Mouse (Mus musculus): ENCODE data around the gene Tmco4. TPM values are rescaled to one million over a fixed set of nuclear protein-coding genes. Genes with fewer than 3 reads are reported as not detected.
A peak's percentile ranks its signal among the peaks of the same experiment; 100 is the strongest.

Gene Tmco4
- polyA plus RNA-seq, 1 experiment = 3.4 TPM

GRCm38 (mm10) chr4:139004067-139004466 lies 31.4 kb downstream of the Tmco4 start:
- no peak for TF ChIP-seq CTCF (IDR thresholded peaks at IDR 0.05; ENCODE audit: control insufficient read depth, insufficient read depth, insufficient replicate concordance, low read depth, low read length)
- TF ChIP-seq POLR2A (IDR thresholded peaks at IDR 0.05; ENCODE audit: control insufficient read depth, low read depth, low read length) = no peak
- Histone ChIP-seq H3K36me3 (ENCODE audit: control insufficient read depth, insufficient read depth, low read length) (no peaks in the 10 kb centered on the region), H3K27ac (ENCODE audit: control insufficient read depth, insufficient read depth, low read depth, low read length) (no peak overlapping the region), H3K4me3 (ENCODE audit: control insufficient read depth, low read depth, low read length) (no peak overlapping the region), H3K4me1 (ENCODE audit: control insufficient read depth, insufficient read depth, low read length) (no peaks in the 10 kb centered on the region), H3K27me3 (ENCODE audit: control insufficient read depth, insufficient read depth, low read length) (no peaks in the 10 kb centered on the region)

DNA sequence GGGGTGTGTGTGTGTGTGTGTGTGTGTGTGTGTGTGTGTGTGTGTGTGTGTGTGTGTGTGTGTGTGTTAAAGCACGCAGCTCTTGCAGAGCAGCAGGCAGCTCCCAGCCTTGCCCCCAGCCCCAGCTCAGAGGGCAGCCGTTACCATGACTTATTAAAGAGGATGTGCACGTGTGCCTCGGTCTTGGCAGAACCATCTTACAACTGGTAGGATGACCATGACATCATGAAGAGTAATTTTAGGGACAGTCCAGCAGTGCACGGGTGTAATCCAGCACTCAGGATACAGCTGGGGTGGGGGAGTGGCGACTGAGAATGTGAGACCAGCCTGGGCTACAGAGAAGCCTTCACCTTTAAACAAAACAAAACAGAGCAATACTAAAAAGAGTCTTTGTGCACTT lies 32.5 kb downstream of the Tmco4 start:
- TF ChIP-seq CTCF (IDR thresholded peaks at IDR 0.05; ENCODE audit: control insufficient read depth, insufficient read depth, insufficient replicate concordance, low read depth, low read length) (no peak), POLR2A (IDR thresholded peaks at IDR 0.05; ENCODE audit: control insufficient read depth, low read depth, low read length) (no peak)
- Histone ChIP-seq H3K27me3 (ENCODE audit: control insufficient read depth, insufficient read depth, low read length) (no peaks in the 10 kb centered on the region), H3K27ac (ENCODE audit: control insufficient read depth, insufficient read depth, low read depth, low read length) (no peak overlapping the region), H3K36me3 (ENCODE audit: control insufficient read depth, insufficient read depth, low read length) (no peaks in the 10 kb centered on the region), H3K4me3 (ENCODE audit: control insufficient read depth, low read depth, low read length) (no peak overlapping the region), H3K4me1 (ENCODE audit: control insufficient read depth, insufficient read depth, low read length) (no peaks in the 10 kb centered on the region)

DNA sequence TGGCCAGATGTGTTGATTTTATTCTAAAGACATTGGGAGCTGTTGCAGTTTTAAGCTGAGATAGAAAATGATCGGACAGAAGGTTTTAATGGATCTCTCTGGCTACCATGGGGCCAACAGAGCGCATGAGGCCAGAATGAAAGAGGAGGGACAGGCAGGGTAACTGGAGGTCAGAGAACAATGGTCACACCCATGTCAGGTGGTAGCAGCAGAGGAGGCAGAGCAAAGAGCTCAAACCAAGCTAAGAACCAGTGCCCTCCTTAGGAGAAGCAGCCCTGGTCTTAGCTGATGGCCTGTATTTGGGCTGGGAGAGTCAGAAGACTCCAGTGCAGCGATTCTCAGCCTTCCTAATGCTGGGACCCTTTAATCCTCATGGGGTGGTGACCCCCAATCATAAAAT lies 34.7 kb downstream of the Tmco4 start:
- no peak overlapping the region for H3K4me3 ChIP-seq (ENCODE audit: control insufficient read depth, low read depth, low read length)
- H3K36me3 ChIP-seq (ENCODE audit: control insufficient read depth, insufficient read depth, low read length) = no peaks in the 10 kb centered on the region
- H3K4me1 ChIP-seq (ENCODE audit: control insufficient read depth, insufficient read depth, low read length) = no peaks in the 10 kb centered on the region
- H3K27me3 ChIP-seq (ENCODE audit: control insufficient read depth, insufficient read depth, low read length) = no peaks in the 10 kb centered on the region
- H3K27ac ChIP-seq (ENCODE audit: control insufficient read depth, insufficient read depth, low read depth, low read length) = no peak overlapping the region
- TF ChIP-seq POLR2A (IDR thresholded peaks at IDR 0.05; ENCODE audit: control insufficient read depth, low read depth, low read length) (no peak), CTCF (IDR thresholded peaks at IDR 0.05; ENCODE audit: control insufficient read depth, insufficient read depth, insufficient replicate concordance, low read depth, low read length) (no peak)

DNA sequence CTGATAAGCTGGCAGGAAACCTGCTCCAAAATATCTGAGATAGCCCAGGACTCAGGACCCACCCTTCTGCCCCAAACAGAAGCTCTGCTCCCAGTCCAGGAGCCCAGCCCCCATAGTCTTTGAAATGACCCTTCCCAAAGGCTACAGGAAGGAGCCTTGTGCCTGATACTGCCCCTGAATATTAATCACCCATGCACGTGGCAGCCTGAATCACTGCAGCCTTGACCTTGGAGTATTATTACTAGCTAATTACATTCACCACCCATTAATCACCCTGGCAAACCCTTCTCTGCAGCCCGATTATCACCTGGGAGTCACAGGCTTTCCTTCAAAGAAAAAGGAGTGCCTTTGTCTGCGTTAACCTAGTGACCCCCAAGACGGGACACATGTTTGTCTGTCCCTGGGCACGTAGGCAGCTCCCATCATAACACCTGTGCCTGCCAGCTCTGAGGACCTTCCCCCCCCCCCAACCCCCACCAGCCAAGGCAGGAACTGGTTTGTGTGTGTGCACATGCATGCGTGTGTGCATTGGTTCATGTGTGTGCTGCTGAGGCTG lies 35.4 kb downstream of the Tmco4 start:
- no peaks in the 10 kb centered on the region for H3K27me3 ChIP-seq (ENCODE audit: control insufficient read depth, insufficient read depth, low read length)
- TF ChIP-seq POLR2A (IDR thresholded peaks at IDR 0.05; ENCODE audit: control insufficient read depth, low read depth, low read length) (no peak), CTCF (IDR thresholded peaks at IDR 0.05; ENCODE audit: control insufficient read depth, insufficient read depth, insufficient replicate concordance, low read depth, low read length) (no peak)
- H3K27ac ChIP-seq (ENCODE audit: control insufficient read depth, insufficient read depth, low read depth, low read length) = no peak overlapping the region

DNA sequence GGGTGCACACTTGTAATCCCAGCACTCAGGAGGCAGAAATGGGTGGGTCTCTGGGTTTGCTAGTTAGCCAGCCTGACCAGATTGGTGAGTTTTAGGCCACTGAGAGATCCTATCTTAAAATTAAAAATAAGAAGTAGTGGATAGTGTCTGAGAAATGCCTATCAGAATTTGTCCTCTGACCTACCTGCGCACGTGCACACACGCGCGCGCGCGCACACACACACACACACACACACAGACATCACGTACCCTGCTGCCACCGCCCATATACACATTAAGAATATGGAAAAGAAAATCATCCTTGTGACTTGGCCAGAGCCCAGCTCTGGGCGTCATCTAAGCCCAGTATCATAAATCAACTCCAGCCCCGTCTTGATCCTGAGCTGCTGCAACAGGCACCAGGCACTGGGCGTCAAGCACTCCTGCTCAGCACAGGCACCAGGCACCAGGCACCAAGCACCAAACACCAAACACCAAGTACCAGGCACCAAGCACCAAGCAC lies 38.6 kb downstream of the Tmco4 start:
- Histone ChIP-seq H3K36me3 (ENCODE audit: control insufficient read depth, insufficient read depth, low read length) (no peaks in the 10 kb centered on the region), H3K4me3 (ENCODE audit: control insufficient read depth, low read depth, low read length) (no peak overlapping the region), H3K27me3 (ENCODE audit: control insufficient read depth, insufficient read depth, low read length) (no peaks in the 10 kb centered on the region), H3K27ac (ENCODE audit: control insufficient read depth, insufficient read depth, low read depth, low read length) (no peak overlapping the region), H3K4me1 (ENCODE audit: control insufficient read depth, insufficient read depth, low read length) (no peaks in the 10 kb centered on the region)
- TF ChIP-seq POLR2A (IDR thresholded peaks at IDR 0.05; ENCODE audit: control insufficient read depth, low read depth, low read length) (no peak), CTCF (IDR thresholded peaks at IDR 0.05; ENCODE audit: control insufficient read depth, insufficient read depth, insufficient replicate concordance, low read depth, low read length) (no peak)

More for the DNA sequence above, 35.4 kb downstream of the Tmco4 start:
- no peaks in the 10 kb centered on the region for H3K36me3 ChIP-seq (ENCODE audit: control insufficient read depth, insufficient read depth, low read length)
- no peak overlapping the region for H3K4me3 ChIP-seq (ENCODE audit: control insufficient read depth, low read depth, low read length)
- H3K4me1 ChIP-seq (ENCODE audit: control insufficient read depth, insufficient read depth, low read length) = no peaks in the 10 kb centered on the region

- H3K27me3 ChIP-seq (ENCODE audit: control insufficient read depth, insufficient read depth, low read length) = no peaks in the 10 kb centered on the region
Observed at GRCm38 (mm10) chr4:139013281-139013680, 40.6 kb downstream of the Tmco4 start.

GRCm38 (mm10) chr4:139014793-139015192 lies 42.1 kb downstream of the Tmco4 start:
- Histone ChIP-seq H3K36me3 (ENCODE audit: control insufficient read depth, insufficient read depth, low read length) (no peaks in the 10 kb centered on the region), H3K4me3 (ENCODE audit: control insufficient read depth, low read depth, low read length) (no peak overlapping the region), H3K27me3 (ENCODE audit: control insufficient read depth, insufficient read depth, low read length) (no peaks in the 10 kb centered on the region), H3K4me1 (ENCODE audit: control insufficient read depth, insufficient read depth, low read length) (no peaks in the 10 kb centered on the region), H3K27ac (ENCODE audit: control insufficient read depth, insufficient read depth, low read depth, low read length) (no peak overlapping the region)
- TF ChIP-seq CTCF (IDR thresholded peaks at IDR 0.05; ENCODE audit: control insufficient read depth, insufficient read depth, insufficient replicate concordance, low read depth, low read length) (peak; percentile 83; the same call in 1 of the 2 replicates), POLR2A (IDR thresholded peaks at IDR 0.05; ENCODE audit: control insufficient read depth, low read depth, low read length) (no peak)

More at GRCm38 (mm10) chr4:139013281-139013680, 40.6 kb downstream of the Tmco4 start:
- Histone ChIP-seq H3K27ac (ENCODE audit: control insufficient read depth, insufficient read depth, low read depth, low read length) (no peak overlapping the region), H3K36me3 (ENCODE audit: control insufficient read depth, insufficient read depth, low read length) (no peaks in the 10 kb centered on the region), H3K4me1 (ENCODE audit: control insufficient read depth, insufficient read depth, low read length) (no peaks in the 10 kb centered on the region), H3K4me3 (ENCODE audit: control insufficient read depth, low read depth, low read length) (no peak overlapping the region)
- no peak for TF ChIP-seq CTCF (IDR thresholded peaks at IDR 0.05; ENCODE audit: control insufficient read depth, insufficient read depth, insufficient replicate concordance, low read depth, low read length)
- TF ChIP-seq POLR2A (IDR thresholded peaks at IDR 0.05; ENCODE audit: control insufficient read depth, low read depth, low read length) = no peak

Measured in testis, adult 2 months (tissue).